Mouse (Mus musculus): Measurements from ENCODE around the gene Reg4. TPM values are rescaled to one million over a fixed set of nuclear protein-coding genes. Genes with fewer than 3 reads are reported as not detected.
A peak's percentile ranks its signal among the peaks of the same experiment; 100 is the strongest.

Reg4 gene
- polyA plus RNA-seq, 1 experiment = not detected

DNA sequence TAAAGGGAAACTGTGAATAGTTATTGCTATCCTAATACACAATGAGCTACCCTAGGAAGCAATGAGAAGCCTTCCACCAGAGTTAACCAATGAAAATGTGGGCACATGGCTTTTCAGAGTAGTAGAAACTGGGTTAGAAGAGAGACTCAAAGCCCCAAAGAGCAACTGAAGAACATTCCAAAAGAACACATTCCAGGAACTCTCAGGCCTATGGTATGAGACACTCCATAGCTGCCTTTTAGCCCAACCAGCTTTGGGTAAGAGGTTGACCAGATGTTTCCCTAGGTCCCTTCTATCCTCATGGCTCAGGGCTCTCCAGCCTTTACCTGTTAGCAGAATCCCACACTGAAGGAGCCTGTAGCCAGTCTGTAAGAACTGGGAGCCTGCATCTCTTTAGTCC is 11.5 kb downstream of the Reg4 start:
- DNase-seq (ENCODE audit: extremely low spot score in 1 of 2, low spot score in 1 of 2) = no peak

DNA sequence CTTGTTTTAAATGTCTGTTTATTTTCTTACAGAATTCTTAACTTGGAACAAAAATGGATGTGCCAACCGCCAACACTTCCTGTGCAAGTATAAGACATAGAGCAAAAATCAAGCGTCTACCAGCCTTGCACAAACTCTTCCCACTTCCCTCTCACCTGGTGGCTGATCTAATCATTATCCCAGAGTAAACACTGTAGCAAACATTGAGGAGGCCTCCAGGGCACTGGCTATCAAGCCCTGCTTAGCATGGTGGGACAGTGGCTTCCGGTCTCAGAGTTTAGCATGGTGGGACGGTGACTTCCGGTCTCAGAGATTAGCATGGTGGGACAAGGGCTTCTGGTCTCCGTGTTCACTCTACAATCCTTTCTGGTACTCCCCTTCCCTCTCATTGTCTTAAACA is 14.3 kb downstream of the Reg4 start:
- no peak for DNase-seq (ENCODE audit: extremely low spot score in 1 of 2, low spot score in 1 of 2)

DNA sequence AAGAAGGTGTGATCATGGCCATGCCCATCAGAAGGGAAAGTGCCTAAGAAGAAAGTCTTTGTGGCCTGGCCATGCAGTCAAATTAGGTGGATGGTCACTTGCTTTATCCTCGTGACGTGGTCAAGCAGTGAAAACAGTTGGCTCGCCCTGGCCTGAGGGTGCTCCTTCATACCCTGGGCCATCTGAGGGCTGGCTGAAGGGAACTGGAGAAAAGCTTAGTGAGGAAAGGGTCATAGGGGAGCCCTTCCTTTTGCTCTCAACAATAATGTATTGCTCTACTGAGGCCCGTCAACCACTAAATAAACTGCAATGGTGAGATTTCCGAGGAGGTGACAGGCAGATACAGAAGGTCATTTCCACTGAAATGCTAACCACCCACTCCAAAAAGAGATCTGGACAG is 15.3 kb downstream of the Reg4 start:
- no peak for DNase-seq (ENCODE audit: extremely low spot score in 1 of 2, low spot score in 1 of 2)

DNA sequence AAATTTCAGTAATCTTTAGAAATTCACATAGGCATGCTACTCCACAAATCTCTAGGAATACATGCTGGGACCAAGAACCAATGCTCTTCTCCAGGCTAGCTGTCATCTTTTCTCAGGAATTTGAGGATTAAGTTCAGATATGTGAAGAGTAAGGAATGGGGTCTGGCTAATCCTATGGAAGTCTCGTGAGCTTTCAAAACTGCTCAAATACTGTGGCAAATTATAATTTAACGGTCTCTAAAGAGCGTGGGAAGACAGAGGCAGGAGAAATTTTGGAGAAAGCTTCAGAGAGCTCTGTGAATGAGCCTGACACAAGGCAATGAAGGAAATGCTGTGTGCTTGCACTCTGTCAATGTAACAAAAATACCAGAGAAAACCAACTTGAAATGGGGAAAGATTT is 16.2 kb downstream of the Reg4 start:
- DNase-seq (ENCODE audit: extremely low spot score in 1 of 2, low spot score in 1 of 2) = no peak

DNA sequence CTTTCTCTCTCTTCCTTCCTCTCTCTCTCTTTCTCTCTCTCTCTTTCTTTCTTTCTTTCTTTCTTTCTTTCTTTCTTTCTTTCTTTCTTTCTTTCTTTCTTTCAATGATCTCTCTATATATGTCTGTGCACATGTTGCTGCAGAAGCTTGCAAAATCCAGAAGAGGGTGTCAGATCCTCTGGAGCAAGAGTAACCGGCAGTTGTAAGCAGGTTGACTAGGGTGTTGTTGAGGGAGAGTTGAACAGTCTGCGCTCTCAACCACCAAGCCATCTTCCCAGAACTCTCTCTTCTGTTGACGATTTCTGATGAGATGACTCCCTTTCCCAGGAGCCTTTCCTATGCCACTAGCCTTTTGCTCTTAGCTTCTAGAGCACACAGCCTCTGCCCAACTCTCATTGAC is 20.1 kb downstream of the Reg4 start:
- no peak for DNase-seq (ENCODE audit: extremely low spot score in 1 of 2, low spot score in 1 of 2)

DNA sequence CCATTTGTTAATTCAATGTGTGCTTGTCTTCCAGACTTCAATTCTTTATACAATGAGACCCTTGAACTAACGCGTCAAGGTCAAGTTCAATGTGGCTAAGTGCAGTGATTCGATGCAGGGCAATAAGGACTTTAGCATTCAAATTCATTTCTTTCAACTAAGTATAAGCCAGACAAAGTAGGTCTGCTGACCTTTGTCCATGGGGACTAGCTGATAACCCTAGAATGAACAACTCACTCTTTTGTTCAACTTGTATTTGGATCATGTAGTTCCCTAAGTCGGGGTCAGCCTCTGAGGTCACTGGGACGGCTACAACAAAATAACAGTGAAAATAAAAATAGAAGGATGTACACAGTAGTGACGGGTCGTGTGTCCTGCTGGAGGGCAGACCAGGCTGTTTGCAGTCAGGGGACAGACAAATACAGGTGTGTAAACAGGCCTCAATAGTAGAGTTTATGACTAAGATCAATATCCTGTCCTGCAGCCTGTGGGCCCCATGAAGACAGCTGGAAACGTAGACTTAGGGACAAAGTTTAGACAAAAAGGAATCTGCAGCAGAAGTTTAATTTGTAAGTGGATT is 20.6 kb downstream of the Reg4 start:
- no peak for DNase-seq (ENCODE audit: extremely low spot score in 1 of 2, low spot score in 1 of 2)

DNA sequence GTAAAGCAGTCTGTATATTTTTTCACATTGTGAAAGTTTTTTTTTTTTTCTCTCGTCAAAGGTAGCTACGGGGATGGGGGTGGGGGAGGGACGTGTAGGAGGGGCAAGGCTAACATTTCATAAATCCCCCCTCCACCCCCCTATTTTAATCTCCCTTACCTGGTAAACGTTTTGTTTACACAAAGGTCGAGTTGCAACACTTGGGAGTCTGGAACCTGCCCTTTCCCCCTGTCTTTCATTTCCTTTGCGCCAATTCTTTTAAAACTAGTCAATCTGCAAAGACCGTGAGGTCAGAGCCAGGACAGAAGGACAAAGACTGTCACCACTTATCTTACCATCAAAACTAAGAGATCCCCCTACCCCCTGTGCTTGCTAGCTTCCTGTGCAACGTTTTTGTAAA is 23.9 kb downstream of the Reg4 start:
- DNase-seq (ENCODE audit: extremely low spot score in 1 of 2, low spot score in 1 of 2) = no peak

DNA sequence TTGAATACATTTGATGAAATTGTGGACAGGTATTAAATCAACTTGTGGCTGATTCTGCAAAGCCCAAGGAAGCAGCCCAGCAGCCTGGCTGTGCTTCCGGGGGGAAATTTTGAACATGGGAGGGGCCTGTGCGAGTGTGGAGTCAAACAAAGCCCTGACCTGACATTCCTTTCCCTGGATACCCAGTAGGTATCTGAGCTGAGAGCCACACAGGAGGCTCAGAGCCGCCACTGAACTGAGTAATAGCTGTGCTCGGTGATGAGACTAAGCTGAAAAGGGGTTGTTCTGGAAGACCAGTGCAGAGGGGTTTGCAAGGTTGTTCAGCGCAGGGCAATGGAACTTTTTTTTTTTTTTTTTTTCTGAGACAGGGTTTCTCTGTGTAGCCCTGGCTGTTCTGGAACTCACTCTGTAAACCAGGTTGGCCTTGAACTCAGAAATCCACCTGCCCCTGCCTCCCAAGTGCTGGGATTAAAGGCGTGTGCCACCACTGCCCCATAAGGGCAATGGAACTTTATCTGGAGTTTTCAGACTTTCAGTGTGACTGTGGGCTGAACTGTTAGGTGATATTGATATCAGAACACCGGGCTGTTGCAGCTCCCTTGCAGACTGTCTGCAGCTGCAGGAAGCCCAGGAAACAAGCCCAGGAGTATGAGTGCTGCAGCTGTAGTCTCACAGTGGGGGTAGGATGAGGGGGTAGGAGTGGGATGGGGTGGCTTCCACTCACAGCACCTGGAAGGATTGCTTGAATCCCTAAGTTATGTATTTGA is 25.2 kb downstream of the Reg4 start:
- no peak for DNase-seq (ENCODE audit: extremely low spot score in 1 of 2, low spot score in 1 of 2)

DNA sequence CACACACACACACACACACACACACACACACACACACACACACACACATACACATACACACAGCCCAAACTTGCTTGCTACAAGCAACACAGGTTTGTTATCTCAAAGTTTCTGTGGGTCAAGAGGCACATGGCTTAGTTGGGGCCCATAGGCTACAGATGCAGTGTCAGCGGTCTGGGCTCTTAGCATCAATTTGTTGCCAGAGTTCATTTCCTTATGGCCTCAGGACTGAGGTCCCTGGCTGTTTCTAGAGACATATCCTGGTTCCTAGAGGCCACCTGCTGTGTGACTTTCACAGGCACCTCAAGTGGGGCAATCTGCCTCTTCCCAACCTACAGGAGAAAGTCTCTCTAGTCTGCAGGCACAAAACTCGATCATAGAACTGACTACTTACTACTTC is 27.4 kb downstream of the Reg4 start:
- no peak for DNase-seq (ENCODE audit: extremely low spot score in 1 of 2, low spot score in 1 of 2)

DNA sequence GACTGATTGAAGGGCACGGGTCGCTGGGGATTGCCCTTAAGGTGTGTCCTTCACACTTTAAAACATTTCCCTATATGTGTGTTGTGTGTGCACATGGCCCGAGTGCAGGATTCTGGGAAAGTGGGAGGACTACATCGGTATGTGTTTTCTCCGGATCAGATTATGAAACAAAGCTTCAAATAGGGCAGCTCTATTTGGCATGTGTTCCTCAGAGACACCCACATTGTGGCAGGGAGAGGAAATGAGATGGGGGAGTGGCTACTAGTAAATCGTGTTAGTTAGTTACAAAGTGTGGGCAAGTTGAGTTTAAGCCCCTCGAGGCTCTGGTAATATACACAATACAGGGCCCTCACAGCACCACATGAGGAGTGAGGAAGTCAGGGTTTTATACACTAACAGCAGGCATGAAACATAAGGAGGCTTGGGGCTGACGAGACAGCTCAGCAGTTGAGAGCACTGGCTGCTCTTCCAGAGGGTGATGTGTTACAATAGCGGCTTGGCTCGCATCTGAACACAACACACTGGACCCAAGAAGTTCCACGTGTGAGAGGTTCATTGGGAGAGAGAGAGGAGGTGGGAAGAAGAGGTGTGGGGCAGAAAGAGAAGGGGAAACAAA is 28.0 kb downstream of the Reg4 start:
- peak in 1 of 2 experiments; percentile 22 for DNase-seq (ENCODE audit: extremely low spot score in 1 of 2, low spot score in 1 of 2)

DNA sequence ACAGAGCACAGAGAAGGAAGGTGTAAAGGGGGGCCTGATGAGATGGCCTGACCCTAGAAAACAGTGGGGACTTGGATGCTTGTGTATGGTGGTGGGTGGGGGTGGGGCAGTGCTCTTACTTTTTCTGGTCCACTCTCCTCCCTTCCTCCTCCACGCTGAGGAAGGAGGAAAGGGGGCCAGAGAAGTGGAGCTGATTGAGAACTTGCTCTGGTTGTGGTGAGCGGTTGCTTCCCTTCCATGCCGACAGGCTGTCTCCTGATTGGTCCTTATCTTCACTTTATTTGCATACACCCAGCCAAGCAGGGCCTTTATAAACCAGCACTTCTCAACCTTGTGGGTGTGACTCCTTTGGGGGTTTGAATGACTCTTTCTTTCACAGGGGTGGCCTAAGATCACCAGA is 32.1 kb downstream of the Reg4 start:
- no peak for DNase-seq (ENCODE audit: extremely low spot score in 1 of 2, low spot score in 1 of 2)

DNA sequence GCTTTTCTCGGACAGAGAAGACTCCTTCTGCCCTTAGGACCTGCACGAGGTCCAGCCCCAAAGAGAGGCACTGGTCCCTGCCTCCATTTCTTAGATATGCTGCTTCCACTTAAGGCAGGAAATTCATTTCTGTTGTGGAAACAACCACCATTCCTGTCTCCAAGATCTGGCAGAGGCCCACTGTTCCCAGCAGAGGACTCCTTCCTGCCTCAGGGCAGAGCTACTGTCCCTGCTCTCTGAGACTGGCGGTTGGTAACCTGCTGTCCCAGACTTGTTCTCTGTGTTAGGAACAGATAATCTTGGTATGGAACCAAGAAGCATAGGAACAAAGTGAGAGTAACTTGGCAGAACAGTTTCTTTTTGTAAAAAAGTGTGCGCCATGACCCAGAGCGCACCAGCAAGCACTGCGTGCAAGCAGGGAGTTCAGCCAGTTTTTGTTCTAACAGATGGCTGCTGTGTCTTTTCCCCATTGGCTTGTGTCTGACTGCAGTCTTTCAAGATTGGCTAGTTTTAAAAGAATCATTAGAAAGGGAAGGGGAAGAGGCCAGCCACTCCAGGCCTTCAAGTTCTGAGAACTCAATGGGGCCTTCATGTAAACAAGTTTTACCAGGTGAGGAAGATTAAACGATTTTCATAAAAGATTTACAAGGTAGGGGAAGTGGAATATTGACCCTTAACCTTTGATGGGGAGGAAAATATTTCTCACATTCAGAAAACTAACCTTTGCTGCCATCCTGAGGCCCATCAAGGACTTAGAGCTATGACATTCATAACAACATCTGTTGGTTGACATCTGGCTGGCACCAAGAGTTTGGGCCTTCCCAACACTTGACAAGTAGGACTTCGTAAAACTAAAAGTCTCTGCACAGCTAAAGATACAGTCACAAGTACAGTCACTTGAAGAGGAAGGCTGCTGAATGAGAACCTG is 33.0 kb downstream of the Reg4 start:
- DNase-seq (ENCODE audit: extremely low spot score in 1 of 2, low spot score in 1 of 2) = no peak

DNA sequence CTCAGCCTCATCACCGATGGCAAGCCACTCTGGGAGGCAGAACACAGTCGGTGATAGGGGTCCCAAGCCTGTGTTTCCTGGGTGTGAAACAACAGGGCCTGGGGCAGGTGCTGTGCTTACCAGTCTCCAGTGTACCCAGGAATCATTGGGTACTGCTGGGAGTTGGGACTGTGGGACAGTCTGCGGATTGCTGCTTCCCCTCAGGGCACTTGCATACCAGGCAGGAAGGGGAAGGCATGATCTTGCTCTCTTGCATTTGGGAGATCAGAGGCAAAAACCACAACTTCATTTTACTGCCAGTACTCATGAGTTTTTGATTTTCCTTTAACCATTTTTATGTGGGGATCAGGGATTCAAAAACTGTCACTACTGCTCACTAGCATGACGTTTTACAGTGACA is 36.8 kb downstream of the Reg4 start:
- no peak for DNase-seq (ENCODE audit: extremely low spot score in 1 of 2, low spot score in 1 of 2)

DNA sequence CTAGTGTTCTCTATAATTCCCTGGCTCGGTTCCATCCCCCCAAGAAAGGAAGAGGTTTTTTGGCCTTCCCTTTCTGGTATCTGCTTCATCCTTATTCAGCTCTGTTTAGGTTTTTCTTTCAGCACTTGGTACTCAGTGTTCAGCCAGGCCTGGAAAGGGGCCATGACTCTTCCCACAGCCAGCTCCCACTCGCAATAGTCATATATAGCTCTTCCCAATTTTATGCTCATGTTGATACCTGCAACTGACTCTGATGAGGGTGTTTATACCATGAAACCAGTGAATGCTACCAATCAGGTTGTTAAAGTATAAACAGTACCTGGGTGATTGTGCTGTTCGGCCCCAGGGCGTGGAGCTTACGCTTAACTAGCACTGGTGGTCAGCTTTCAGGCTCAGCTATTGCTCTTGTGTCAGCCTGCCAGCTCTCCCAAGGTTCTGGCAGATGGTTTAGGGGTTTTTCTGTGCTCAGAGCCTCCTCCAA is 37.4 kb downstream of the Reg4 start:
- peak; percentile 51 to 59 for DNase-seq (ENCODE audit: extremely low spot score in 1 of 2, low spot score in 1 of 2)

DNA sequence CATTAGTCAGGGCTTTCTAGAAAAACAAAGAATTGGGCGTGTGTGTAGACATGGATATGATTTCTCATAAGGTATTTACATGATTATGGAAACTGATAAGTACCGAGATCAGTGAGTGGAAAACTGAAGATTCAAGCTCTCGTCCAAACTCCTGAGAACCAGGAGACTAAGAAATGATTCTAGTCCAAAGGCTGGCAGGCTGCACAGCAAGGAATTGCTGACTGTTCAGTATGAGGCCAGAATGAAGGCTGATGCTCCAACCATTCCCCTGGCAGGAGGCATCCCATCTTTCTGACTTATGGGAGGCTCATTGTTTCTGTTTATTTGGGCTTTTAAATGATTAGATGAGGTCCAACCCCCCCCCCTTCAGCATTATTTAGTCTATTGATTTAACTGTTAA is 38.6 kb downstream of the Reg4 start:
- no peak for DNase-seq (ENCODE audit: extremely low spot score in 1 of 2, low spot score in 1 of 2)

DNA sequence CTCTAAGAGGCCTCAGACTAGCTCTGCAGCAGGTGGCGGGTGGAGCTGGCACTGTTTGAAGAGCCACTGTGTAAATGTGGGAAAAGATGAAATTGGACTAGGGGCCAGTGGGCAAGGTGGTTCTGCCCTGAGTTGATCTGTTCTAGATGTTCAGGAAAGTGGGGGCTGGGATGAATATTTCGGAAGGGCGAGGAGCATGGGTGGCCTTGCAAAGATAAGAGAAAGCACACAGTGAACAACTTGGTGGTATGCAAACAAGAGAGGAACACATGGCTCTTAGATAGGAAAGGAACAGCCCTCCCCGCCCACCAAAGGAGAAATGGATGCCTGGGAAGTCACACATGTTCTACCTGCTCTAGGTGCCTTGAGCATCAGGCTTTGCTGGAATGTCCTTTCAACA is 39.5 kb downstream of the Reg4 start:
- DNase-seq (ENCODE audit: extremely low spot score in 1 of 2, low spot score in 1 of 2) = no peak

DNA sequence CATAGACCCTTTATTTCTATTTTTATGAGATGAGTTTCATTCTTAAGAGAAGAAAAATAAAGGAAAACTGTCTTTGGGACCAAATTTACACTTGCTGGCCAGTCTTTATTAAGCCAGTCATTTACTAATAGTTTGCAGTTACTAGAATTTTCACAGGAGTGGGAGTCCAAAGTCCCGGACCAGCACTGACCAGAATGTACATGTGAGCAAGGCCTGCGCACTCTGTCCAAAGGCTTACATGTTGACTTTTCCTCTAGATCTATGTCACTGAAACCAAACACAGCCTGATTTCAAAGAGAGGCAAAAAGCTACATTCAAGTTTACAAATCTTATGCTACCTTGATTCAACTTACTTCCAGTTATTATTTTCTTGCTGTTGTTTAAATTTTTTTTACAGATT is 40.2 kb downstream of the Reg4 start:
- no peak for DNase-seq (ENCODE audit: extremely low spot score in 1 of 2, low spot score in 1 of 2)

DNA sequence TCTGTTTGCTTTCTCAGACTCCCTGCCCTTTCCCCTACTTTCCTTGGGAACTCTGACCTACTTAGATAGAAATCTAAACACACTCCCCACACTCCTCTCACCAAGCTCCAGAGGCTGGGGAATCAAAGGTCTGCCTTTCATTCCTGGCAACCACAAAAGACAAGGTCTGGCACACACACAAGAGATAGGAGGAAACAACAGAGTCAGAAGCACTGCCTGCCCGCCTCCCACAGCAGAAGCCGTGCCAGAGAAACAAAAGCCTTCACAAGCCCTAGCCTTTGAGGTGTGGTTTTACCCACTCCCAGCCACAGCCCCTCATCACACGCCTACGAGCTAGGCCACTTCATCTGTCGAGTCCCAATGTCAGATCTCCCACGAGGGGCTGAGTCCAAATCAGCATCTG is 45.3 kb downstream of the Reg4 start:
- no peak for DNase-seq (ENCODE audit: extremely low spot score in 1 of 2, low spot score in 1 of 2)

DNA sequence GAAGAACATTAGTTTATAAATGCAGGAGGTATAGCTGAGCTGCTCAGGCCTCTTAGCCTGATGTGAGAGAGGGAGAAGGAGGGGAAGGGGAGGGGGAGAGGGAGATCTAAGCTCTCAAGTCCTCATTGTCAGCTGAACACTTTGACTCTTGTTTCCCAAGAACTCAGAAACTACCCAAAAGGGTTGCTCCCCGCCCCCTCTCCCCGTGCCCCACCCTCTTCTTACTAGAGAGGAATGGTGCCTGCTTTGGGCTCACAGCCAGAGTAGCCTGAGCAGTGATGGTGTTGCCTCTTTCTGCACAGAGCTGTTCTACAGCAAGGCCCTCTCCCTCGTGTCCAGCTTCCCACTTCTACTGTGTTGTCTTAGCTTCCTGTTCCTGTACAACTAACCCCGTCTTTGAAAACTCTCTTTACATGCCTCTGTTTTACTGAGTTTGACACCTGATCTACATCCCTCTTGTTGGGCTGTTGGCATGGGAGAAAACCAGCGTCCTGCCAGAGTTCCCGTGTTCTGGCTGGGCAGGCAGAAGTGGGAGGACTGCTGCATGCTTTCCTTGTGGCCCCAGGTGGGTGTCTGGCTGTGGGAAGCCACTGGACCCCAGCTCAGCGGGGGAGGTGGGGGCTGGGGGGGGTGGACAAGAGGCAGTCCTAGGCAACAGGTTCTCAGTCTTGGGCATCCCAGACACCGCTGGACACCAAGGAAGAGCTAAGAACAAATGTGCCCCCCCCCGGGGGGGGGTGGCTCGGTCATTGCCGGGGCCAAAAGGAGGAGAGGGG is 51.9 kb downstream of the Reg4 start:
- no peak for DNase-seq (ENCODE audit: extremely low spot score in 1 of 2, low spot score in 1 of 2)

DNA sequence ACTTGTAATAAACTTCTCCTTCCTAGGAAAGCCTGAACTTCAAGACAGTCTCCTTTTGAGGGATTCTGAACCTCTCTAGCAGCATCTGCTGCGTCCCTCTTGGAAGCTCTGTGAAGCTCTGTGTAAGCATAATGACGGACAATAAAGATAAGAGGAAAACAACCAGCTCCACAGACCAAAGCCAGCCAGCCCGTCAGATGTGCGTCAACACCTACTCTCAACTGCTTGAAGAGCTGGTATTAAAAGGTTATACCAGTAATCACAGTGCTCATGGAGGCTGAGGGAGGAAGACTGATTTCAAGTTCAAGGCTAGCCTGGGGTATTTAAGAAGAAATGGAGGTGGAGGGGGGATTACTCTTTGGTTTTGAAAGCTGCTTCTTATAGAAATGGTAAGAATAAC is 57.7 kb downstream of the Reg4 start:
- no peak for DNase-seq (ENCODE audit: extremely low spot score in 1 of 2, low spot score in 1 of 2)

Data from frontal cortex, adult 2 months (tissue).